Mouse (Mus musculus) embryonic fibroblast, embryonic 13.5 days (primary cell): ENCODE data around the gene Pkd1l3.

Experiments
- CTCF ChIP-seq: IDR thresholded peaks from 2 replicates; pipeline ENCODE4 v1.5.1; 2011; ENCODE audit warnings: mild to moderate bottlenecking, control low read depth, low read length, moderate library complexity, borderline replicate concordance; ENCODE audit not compliant: insufficient read depth
- POLR2A ChIP-seq: IDR thresholded peaks from 2 replicates; pipeline ENCODE4 v1.6.1; 2011; ENCODE audit warnings: low read depth, mild to moderate bottlenecking, control low read depth, low read length, moderate library complexity

- TF ChIP-seq CTCF = no peak
- no peak for TF ChIP-seq POLR2A
Observed at GRCm38 (mm10) chr8:109607650-109608049, 6.7 kb upstream of the Pkd1l3 start.
